Mouse (Mus musculus) intestine, embryonic 16.5 days (tissue): Measurements from ENCODE around the gene Aco1. TPM values are rescaled to one million over a fixed set of nuclear protein-coding genes. Genes with fewer than 3 reads are reported as not detected.

Experiments used
- ATAC-seq: fragments of 200-750 bp; cut with Nextera tagmentation; 2 replicates; pipeline ENCODE4 v1.8.0; 2017; ENCODE audit warnings: moderate TSS enrichment, moderate library complexity
- H3K27ac ChIP-seq: fragments of 300-500 bp; sonication (generic); 2 replicates; pipeline ENCODE4 v1.5.1; 2014; ENCODE audit warnings: mild to moderate bottlenecking, low read length
- H3K27me3 ChIP-seq: fragments of 300-500 bp; sonication (generic); replicated peaks from 2 replicates; pipeline ENCODE4 v1.6.1; 2014; ENCODE audit warnings: low read length, control low read depth, mixed read lengths; ENCODE audit not compliant: control insufficient read depth, insufficient read depth
- H3K36me3 ChIP-seq: fragments of 300-500 bp; sonication (generic); 2 replicates; pipeline ENCODE4 v1.6.1; 2014; ENCODE audit warnings: low read length, control low read depth; ENCODE audit not compliant: control insufficient read depth, insufficient read depth
- H3K4me1 ChIP-seq: fragments of 300-500 bp; sonication (generic); 2 replicates; pipeline ENCODE4 v1.6.1; 2014; ENCODE audit warnings: low read length, control low read depth, mixed read lengths; ENCODE audit not compliant: control insufficient read depth, insufficient read depth
- H3K4me2 ChIP-seq: fragments of 300-500 bp; sonication (generic); 2 replicates; pipeline ENCODE4 v1.6.1; 2014; ENCODE audit warnings: low read depth, low read length, control low read depth
- H3K4me3 ChIP-seq: fragments of 300-500 bp; sonication (generic); 2 replicates; pipeline ENCODE4 v1.5.1; 2014; ENCODE audit warnings: mild to moderate bottlenecking, low read length
- H3K9ac ChIP-seq: fragments of 300-500 bp; sonication (generic); 2 replicates; pipeline ENCODE4 v1.6.1; 2014; ENCODE audit warnings: low read depth, low read length
- H3K9me3 ChIP-seq: fragments of 300-500 bp; sonication (generic); 2 replicates; pipeline ENCODE4 v1.6.1; 2016; ENCODE audit warnings: low read length, control low read depth; ENCODE audit not compliant: control insufficient read depth
- WGBS: fragments of 180-500 bp; shearing (Covaris S2); extraction: QIAGEN DNeasy Blood & Tissue Kit; methylation state at CpG from one replicate; pipeline ENCODE4 v1.1.7; 2014; 5-methylcytosine and 5-hydroxymethylcytosine counted together
- polyA plus RNA-seq: library from polyadenylated mRNA; unstranded; fragments of >200 nt; fragmentation: Nextera tagmentation; extraction: Ambion mirVana; gene quantifications from 2 replicates; pipeline ENCODE4 v1.2.1, GENCODE M21; 2015

Gene Aco1
- polyA plus RNA-seq, 1 experiment from 2014 or later, result 79.0 TPM

DNA sequence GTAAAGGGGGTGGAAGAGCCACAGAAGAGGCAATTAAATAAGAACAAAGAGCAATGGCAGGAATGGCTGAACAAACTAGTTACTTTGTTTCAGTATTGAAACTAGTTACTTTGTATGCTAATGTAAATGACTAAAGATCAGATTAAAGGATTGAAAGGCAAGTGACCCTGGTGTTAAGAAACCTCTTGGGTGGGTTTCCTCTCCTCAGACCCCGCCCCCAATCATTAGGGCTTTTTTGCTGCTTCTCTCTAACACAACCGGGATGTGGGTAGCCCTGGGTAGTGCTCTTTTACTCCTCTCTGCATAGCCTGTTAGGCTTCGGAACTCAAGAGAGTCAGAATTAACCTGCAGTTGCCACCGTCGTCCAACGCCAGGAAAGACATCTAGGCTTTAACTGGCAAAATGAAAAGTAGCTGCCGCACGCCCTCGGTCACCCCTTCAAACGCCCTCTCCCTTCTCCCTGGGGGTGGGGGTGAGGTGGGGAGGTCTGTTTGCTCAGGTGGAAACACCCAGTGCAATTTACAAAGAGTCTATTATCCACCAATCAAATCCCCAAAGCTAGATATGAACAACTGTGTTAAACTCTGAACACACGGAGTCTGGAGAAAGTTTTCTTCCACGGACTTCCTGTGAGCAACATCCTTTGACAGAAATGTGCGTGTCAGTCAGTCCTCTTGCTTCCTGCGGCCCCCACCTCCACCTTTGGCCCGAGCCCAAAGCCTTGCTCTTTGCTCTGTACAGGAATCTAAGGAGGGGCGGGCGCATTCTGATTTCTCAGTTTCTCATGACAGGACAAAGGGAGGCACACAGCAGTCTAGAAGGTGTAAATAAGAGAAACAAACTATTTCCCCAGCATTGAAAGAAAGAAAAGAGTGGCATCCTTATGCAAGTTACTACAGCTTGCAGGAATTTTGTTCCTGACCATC is 95.9 kb downstream of the Aco1 start:
- Histone ChIP-seq H3K4me2 (peak overlapping the region; percentile 75), H3K9ac (peak overlapping the region; percentile 69), H3K27ac (peak overlapping the region; percentile 65), H3K36me3 (peaks cover 2% of the 10 kb centered on the region; the same call in 1 of the 2 replicates), H3K9me3 (no peaks in the 10 kb centered on the region), H3K27me3 (no peaks in the 10 kb centered on the region), H3K4me1 (0 out of 2 replicates have a peak, but pooled peaks cover 4% of the 10 kb centered on the region), H3K4me3 (peak overlapping the region; percentile 62)
- peak; percentile 87 for ATAC-seq
- 3% methylated on average over 17 of the region's 17 CpGs for WGBS

DNA sequence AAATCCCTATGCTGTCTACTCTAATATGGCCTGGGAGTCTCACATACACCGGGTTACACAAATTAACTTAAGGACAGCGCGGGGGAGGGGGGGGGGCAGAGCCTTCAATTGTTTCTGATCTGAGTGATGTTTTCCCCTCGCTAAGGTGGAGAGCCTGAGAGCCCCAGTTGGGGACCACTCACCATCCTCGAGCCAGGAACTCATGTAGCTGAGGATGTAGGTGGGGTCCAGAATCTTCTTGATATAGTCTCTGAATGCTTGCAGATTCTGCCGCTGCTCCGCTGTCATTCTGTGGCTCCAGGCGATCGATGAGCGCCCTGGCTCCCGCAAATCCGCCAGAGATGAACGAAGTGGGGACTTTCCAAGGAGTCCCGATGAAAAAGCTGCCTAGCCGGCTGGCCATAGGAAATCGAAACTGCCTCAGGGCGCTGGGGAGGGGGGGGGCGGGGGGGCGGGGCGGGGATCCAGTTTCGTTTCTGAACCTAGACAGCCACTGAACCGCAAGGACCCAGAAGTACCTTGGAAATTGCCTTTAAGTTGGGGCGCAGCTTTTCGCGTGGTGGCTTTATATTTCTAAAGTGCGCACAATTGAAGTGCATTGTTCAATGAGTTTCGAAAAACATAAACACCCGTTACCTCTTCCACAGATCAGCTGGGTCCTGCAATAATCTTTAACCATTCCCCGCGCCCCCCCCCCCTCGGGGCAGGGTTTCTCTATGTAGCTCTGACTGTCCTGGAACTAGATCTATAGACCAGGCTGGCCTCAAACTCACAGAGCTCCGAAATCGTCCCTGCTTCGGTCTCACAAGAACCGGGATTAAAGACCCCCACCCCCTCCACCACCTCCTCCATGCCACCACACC is 96.8 kb downstream of the Aco1 start, which contains the start of gene Ddx58:
Ddx58 (minus strand) TSS at position 420 of the 863 bp plus-strand sequence.
- ATAC-seq, result peak; percentile 85
- Histone ChIP-seq H3K27me3 (no peaks in the 10 kb centered on the region), H3K36me3 (peaks cover under 1% of the 10 kb centered on the region; the same call in 1 of the 2 replicates), H3K27ac (peak within 1 kb of the TSS; percentile 65), H3K9ac (peak within 1 kb of the TSS; percentile 69), H3K4me2 (peak within 1 kb of the TSS; percentile 75), H3K4me3 (peak within 1 kb of the TSS; percentile 62), H3K9me3 (no peaks in the 10 kb centered on the region), H3K4me1 (0 out of 2 replicates have a peak, but pooled peaks cover 4% of the 10 kb centered on the region)
- 2% methylated on average over 35 of the region's 35 CpGs for WGBS

DNA sequence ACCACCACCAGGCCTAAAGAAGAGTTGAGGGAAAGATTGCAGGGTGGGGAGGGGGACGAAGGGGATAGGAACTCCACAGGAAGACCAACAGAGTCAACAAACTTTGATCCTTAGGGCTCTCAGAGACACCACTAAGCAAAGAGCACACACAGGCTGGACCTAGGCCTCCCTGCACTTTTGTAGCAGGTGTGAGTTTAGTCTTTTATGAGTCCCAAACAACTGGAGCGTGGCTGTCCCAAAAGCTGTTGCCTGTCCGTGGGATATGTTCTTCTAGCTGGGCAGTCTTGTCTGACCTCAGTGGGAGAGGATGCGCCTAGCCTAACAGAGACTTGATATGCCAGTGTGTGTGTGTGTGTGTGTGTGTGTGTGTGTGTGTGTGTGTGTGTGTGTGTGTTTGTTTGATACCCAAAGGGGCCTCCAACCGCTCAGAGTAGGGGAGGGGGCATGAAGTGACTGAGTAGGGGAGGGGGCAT is 97.4 kb downstream of the Aco1 start:
- Histone ChIP-seq H3K36me3 (no peaks in the 10 kb centered on the region), H3K27me3 (no peaks in the 10 kb centered on the region), H3K9ac (peak overlapping the region; percentile 69), H3K27ac (0 out of 2 replicates have a peak overlapping the region, but pooled peaks have one; percentile 54), H3K4me1 (0 out of 2 replicates have a peak, but pooled peaks cover 4% of the 10 kb centered on the region), H3K4me2 (peak overlapping the region; percentile 75), H3K9me3 (no peaks in the 10 kb centered on the region), H3K4me3 (peak overlapping the region; percentile 62)
- peak; percentile 45 for ATAC-seq
- WGBS, result 48% methylated on average over 5 of the region's 5 CpGs

DNA sequence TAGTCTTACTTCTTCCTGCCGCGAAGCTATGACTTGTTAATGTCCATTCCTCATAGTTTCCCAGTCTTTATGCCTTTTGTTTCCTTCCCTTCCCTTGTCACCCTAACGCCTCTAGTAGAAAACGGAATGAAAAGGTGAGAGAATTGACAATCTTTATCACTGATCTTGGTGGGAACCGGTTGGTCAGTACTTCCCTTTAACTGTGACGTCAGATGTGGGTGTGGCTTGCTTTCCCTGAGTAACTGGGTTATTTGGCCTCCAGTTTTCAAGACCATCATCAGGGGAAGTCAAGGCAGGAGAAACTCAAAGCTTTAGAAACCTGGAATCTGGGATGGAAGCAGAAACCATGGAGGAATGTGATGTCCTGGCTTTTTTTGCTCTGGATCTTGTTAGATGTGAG is 99.0 kb downstream of the Aco1 start:
- Histone ChIP-seq H3K27me3 (no peaks in the 10 kb centered on the region), H3K4me1 (0 out of 2 replicates have a peak, but pooled peaks cover 4% of the 10 kb centered on the region), H3K27ac (no peak overlapping the region), H3K36me3 (no peaks in the 10 kb centered on the region), H3K9me3 (no peaks in the 10 kb centered on the region), H3K4me2 (no peak overlapping the region), H3K4me3 (no peak overlapping the region), H3K9ac (no peak overlapping the region)
- no peak for ATAC-seq
- 55% methylated on average over 6 of the region's 6 CpGs for WGBS

DNA sequence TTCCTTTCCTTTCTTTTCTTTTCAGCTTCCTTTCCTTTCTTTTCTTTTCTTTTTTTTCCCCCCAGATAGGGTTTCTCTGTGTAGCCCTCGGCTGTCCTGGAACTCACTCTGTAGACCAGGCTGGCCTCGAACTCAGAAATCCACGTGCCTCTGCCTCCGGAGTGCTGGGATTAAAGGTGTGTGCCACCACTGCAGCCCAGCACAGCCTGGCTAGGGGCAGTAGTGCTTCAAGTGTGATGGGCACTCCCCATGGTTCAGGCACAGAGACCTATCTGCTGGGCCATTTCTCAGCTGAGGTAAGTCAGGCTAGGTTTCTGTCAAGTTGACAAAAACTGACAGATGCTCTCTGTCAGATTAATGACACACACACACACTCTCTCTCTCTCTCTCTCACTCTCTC is 100.1 kb downstream of the Aco1 start:
- WGBS, result 88% methylated on average over 4 of the region's 4 CpGs
- H3K27me3 ChIP-seq, result no peaks in the 10 kb centered on the region
- H3K4me2 ChIP-seq, result no peak overlapping the region
- H3K4me3 ChIP-seq, result no peak overlapping the region
- no peak for ATAC-seq
- no peaks in the 10 kb centered on the region for H3K36me3 ChIP-seq
- no peak overlapping the region for H3K27ac ChIP-seq
- H3K9me3 ChIP-seq, result no peaks in the 10 kb centered on the region
- H3K9ac ChIP-seq, result no peak overlapping the region
- H3K4me1 ChIP-seq, result 0 out of 2 replicates have a peak, but pooled peaks cover 4% of the 10 kb centered on the region

DNA sequence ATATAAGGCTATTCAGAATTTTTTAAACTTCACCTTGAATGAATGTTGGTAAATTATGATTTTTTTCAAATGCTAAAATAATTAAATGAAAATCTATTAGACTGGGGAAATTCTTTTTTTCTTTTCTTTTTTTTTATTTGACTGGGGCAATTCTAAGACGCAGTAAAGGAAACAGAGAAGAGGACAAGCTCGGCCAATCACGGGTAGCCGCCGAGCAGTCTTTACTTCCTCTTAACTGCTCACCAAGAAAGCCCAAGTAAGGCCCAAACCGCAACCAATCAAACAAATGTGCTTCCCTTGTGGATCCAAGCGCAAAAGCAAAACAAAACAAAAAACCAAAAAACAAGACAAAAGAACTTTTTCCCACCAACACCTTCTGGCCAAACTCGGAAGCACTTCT is 101.2 kb downstream of the Aco1 start:
- H3K4me2 ChIP-seq, result no peak overlapping the region
- no peak overlapping the region for H3K4me3 ChIP-seq
- no peaks in the 10 kb centered on the region for H3K27me3 ChIP-seq
- no peak for ATAC-seq
- no peak overlapping the region for H3K27ac ChIP-seq
- H3K9me3 ChIP-seq, result no peaks in the 10 kb centered on the region
- H3K9ac ChIP-seq, result no peak overlapping the region
- no peaks in the 10 kb centered on the region for H3K36me3 ChIP-seq
- 79% methylated on average over 8 of the region's 8 CpGs for WGBS
- H3K4me1 ChIP-seq, result no peaks in the 10 kb centered on the region

Other genes with a start within 250 kb of the Aco1 start
- 9.9 and 10.8 TPM in 2 replicates for gene Ddx58, start 96.7 kb downstream of the Aco1 start, polyA plus RNA-seq
- gene Smim27, start 126.5 kb downstream of the Aco1 start, polyA plus RNA-seq, result 27.4 and 28.9 TPM in 2 replicates
- gene Topors, start 126.8 kb downstream of the Aco1 start, polyA plus RNA-seq, result 30.4 and 31.4 TPM in 2 replicates
- gene Ndufb6, start 136.3 kb downstream of the Aco1 start, polyA plus RNA-seq, result 399 and 413 TPM in 2 replicates